Mouse (Mus musculus): ENCODE results near the gene Thpo.

The Thpo gene

DNA sequence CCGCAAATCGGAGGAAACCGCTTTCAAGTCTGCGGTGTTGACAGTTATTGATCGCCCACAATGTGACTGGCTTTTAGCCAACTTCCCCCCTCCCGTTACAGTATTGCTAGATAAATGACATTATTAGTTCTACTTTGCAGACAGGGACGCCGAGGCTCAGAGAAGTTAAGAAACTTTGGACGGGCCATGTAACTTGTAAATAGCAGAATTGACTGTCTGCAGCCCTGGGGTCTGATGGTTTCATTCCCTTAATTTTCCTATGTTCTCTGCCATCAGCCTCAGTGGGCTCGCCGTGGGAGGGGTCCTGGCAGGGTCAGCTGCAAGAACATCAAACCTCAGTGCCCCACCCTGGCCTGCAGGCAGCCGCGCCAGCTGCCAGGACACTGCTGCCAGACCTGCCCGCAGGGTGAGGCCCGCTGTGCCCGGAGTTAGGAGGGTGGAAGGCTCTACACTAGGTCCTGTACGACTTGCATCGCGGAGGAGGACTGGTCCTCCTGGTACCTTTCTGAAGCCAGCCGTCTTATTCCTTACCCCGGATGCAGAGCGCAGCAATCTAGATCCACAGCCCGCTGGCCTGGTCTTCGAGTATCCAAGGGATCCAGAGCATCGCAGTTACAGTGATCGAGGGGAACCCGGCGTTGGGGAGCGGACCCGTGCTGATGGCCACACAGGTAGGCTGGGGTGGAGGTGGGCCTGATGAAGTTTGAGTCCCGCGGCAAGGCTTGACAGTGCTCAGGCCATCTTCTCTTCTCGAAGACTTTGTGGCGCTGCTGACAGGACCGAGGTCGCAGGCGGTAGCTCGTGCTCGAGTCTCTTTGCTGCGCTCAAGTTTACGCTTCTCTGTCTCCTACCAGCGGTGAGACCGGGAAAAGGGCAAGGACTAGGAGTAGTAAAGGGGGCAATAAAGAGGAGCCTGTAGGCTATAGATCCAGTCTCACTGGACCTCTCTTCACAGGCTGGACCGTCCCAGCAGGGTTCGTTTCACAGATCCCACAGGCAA lies at the start of gene Thpo:
Gene Thpo (minus strand): TSS at position 781 of the 1,000 bp plus-strand sequence.
- no peak for DNase-seq (ENCODE audit: low read depth, low spot score)

DNA sequence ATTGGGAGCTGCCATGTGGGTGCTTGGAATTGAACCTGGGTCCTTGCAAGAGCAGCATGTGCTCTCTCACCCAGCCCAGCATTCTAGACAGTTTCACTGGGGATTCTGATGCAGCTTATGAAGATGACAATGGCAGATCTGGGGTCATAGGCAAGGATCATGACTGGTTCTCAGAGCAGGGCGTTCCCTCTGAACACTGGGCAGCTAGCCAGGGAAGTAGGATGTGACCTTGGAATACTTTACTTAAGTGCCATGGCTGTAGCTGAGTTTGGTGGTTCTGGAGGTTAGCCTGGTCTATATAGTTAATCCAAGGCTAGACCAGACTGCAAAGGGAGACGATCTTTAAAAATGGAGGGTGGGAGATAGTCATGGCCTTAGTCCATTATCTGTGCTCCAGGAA lies 49.6 kb upstream of the Thpo start:
- DNase-seq (ENCODE audit: low read depth, low spot score) = no peak

DNA sequence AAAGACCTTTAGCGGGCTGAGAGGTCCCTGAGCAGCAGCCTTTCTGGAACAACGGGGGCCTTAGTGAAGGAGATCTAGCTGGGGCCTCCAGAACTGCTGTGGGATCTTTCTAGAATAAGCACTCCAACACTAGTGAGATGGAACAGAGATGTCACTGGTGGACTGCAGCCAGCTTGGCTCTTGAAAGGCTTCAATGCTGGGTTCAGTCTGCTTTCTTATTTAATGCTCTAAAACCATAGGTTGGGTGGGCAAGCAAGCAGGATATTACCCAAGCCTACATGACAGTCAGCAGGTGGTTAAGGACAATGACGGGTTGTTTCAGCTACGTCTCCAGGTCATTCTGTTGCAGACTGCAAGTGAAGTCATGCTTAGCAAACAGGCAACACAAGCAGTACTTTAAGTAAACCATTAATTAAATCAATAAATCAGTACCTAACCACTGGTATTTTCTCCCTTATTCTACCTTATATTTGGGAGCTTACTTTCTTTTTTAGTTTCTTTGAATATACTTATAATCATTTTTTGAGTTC lies 46.9 kb upstream of the Thpo start:
- DNase-seq (ENCODE audit: low read depth, low spot score) = no peak

DNA sequence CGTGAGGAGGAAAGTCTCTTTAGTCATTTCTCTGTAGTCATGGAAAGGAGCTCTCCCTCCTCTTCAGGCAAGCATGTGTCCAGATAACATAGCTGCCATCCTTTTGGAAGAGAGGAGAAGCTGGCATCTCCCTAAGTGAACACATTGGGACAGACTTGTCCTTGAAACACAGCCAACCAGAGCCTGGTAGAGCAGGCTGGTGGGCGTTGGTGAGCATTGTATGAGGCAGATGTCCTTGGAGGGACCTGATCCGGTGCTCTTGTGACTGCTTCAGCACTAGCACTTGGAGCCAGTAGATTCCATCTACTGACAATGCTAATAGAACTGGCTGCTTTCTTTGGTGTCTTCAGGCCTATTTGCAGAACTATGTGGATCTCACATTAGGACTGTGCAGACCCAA lies 45.5 kb upstream of the Thpo start:
- DNase-seq (ENCODE audit: low read depth, low spot score) = no peak

DNA sequence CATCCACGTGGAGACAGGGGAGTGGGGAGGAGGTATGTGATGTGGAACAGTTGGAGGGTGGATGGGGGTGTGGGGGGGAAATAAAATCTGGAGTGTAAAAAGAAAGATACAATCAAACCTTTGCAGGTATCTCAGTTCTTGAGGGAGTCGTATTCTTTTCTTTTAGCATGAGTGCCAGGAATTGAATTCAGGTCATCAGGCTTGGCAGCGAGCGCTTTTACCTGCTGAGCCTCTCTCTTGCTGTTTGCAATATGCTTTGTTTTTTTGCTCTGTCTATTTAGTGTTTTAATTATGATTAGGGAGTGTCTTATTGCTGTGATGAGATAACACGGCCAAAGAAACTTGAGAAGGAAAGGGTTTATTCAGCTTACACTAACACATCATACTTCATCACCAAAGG lies 40.7 kb upstream of the Thpo start:
- no peak for DNase-seq (ENCODE audit: low read depth, low spot score)

DNA sequence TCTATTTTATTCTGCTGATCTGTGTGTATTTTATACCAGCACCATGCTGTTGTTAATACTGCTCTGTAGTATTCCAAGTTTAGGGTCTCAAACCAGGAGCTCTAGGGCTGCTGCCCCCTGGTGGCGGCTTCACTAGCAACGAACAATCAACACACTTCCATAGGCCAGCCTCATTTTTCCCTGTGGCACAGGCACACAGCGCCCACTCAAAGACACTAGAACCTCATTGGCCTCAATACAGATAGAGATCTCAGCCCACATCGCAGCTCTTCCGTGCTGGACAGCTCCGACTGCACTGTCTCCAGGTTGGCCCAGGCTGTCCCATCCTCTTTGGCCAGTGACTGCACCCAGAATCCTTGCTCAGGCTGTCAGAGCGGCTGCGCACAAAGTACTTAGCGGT lies 30.9 kb upstream of the Thpo start:
- DNase-seq (ENCODE audit: low read depth, low spot score) = peak; percentile 77

DNA sequence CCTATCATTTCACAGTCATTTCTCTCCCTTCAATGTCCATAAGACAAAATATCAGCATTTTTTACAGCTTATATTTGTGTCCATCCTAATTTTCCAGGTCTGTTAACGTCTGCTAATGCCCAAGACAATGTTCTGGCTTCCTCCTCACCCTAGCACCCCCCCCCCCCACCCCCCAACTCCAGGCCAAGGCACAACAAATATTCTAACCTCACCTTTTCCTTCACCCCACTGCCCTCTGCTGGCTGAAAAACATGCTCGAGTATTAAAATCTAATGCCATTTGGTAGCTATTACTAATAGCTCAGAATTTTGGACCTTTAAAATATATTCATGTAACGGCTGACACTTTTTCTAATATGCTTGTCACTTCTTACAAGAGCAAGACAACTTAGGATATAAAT lies 27.4 kb upstream of the Thpo start:
- DNase-seq (ENCODE audit: low read depth, low spot score) = no peak

DNA sequence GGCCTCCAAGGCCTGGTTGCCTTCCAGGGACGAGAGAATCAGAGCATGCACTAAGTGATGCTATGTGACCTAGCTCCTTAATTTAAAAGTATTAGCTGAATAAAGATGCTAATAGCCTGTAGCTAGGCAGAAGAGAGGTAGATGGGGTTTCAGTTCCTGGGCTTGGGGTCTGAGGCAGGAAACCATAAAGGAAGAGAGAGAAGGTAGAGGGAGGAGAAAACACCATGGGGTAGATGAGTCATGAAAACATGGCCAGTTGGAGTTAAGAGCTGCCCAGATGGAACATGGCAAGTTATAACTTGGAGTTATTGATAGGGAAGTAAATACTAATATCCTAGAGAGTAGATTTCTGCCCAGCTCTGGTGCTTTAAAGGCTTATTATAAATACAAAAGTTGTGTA lies 23.1 kb upstream of the Thpo start:
- DNase-seq (ENCODE audit: low read depth, low spot score) = no peak

DNA sequence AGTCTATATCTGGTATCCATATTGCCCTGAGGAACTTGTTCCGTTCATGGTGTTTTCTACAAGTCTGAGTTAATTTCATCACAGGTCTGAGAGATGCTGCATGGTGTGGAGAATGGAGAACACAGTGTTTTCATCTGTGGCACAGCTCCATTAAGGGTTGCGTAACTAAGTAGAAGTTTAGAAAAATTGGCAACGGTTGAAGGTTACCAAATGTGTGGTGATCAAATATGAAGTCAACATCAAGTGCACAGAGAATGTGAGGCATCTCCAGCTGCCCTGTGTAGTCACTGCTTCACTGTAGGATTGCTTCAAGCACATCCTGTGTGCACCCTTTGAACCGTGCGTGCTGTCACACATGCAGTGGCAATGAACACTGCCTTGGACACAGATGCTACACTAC lies 21.7 kb upstream of the Thpo start:
- DNase-seq (ENCODE audit: low read depth, low spot score) = no peak

DNA sequence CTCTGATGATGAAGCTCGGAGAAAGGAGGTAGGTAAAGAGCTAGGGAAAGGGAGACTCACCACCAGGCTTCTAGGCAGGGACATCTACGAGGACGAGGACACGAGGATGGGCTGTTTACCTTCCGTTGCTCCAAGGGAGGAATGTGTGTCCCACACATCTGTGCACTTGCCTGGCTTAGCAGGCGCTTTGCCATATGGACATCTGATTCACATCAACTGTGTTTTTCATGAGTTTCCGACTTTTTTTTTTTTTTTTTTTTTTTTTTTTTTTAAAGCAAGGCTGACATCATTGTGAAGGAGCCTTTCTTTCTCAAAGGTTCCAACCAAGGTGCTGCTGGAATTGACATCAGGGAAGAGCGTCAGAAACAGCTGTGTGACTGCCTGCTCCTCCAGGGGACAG lies 16.2 kb upstream of the Thpo start:
- no peak for DNase-seq (ENCODE audit: low read depth, low spot score)

DNA sequence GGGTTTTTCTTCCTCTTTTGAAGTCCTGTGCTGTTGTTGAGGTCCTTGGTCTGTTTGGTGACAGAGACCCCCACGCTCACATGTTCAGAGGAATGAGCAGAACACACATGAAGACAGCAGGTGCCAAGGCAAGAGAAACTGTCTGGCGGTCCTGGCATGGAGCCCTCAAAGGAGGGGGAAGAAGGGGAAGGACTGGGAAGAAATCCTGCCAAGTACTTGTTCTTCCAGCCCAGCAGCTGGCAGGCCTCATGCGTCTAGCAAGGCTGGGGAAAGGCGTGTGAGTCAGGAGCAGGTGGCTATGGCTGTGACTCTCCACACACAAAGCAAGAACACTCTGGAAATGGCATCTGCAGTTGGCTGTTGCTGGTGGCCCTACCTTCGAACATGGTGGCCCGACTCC lies 12.3 kb upstream of the Thpo start:
- DNase-seq (ENCODE audit: low read depth, low spot score) = no peak

DNA sequence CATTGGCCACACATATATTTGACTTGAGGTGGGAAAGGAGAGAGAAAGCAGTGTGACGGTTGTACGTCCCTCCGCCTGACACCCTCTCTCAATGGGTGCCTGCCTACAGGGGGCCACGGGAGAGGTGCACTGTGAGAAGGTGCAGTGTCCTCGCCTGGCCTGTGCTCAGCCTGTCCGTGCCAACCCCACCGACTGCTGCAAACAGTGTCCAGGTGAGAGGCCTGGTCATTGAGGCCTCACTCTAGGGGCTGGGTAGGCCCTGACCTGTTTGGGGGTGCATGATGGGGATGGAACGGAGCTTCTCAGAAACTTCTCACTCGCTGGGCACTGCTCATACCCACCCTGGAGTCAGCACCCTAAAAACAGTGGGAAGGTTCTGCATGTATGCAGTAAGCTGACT lies 5.5 kb upstream of the Thpo start:
- no peak for DNase-seq (ENCODE audit: low read depth, low spot score)

DNA sequence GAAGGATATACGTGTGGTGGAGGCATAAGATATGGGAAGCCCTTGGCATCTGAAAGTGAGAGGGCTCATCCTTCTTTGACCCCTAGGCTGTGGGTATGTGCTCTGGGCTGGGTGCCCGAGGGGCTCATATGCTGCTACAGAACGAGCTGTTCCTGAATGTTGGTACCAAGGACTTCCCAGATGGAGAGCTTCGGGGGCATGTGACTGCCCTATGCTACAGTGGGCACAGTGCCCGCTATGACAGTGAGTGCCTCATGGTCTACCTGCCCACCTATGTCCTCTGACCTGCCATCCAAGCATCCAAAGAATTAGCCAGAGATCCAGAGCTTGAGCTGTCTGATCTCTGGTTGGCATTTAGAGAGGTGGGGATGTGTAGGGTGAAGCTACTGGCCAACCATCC lies 2.5 kb upstream of the Thpo start:
- no peak for DNase-seq (ENCODE audit: low read depth, low spot score)

DNA sequence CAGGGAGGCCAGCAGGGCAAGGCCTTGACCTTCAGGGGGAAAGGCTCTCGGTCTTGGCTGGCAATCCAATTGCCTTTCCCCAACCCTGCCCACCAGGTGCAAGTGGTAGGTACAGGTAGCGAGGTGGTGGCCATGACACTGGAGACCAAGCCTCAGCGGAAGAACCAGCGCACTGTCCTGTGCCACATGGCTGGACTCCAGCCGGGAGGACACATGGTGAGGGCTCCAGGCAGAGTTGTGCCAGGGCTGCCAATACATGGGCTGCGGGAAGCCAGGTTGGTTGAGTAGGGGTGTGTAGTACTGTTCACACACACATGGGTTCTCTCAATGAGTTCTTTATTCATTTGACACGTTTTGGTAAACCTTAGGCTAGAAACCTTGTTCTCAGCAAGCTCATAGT lies 1.9 kb upstream of the Thpo start:
- no peak for DNase-seq (ENCODE audit: low read depth, low spot score)

DNA sequence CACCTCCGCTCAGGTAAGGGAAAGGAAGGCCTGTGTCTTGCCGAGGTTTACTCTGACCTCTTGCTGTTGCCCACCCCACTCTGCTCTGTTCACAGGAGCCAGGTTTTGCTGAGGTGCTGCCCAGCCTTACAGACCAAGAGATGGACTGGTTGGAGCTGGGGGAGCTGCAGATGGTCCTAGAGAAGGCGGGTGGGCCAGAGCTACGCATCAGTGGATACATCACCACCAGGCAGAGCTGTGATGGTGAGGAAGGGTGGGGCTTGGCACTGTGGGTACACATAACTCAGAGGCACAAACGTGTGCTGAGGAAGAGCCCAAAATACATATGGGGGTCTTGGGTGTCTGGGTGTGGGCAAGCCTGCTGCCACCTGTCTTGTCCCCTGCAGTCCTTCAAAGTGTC lies 1.3 kb upstream of the Thpo start:
- DNase-seq (ENCODE audit: low read depth, low spot score) = no peak

DNA sequence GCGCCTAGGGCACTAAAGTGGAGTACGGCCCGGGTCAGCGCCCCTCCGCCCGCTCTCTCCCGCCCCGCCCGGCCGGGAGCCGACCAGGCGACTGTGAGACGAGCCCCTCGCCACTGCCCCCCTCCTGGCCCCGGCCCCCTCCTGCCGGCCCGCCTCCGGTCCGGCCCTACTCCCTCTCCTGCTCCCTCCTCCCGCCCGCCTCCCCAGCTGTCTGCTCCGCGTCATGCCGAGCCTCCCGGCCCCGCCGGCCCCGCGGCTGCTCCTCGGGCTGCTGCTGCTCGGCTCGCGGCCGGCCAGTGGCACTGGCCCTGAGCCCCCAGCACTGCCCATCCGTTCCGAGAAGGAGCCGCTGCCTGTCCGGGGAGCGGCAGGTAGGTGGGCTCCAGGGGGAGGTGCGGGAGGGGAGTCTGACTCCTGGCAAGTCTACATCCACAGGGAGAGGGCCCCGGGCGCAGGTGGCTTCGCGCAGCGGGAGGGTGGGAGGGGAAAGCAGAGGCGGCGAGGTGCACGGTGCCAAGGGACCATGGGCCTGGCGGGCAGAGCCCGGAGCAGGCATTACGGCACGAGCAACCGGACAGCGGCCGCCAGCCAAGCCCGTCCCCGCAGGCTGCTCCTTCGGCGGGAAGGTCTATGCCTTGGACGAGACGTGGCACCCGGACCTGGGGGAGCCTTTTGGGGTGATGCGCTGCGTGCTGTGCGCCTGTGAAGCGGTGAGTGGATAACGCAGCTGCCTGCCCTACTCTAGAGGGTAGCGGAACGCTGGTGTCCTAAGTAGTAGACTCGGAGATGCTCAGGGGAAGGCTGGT lies 1.2 kb downstream of the Thpo start, which contains the start of gene Chrd:
Gene Chrd (plus strand): TSS at position 203 of the 806 bp plus-strand sequence.
- DNase-seq (ENCODE audit: low read depth, low spot score) = no peak

DNA sequence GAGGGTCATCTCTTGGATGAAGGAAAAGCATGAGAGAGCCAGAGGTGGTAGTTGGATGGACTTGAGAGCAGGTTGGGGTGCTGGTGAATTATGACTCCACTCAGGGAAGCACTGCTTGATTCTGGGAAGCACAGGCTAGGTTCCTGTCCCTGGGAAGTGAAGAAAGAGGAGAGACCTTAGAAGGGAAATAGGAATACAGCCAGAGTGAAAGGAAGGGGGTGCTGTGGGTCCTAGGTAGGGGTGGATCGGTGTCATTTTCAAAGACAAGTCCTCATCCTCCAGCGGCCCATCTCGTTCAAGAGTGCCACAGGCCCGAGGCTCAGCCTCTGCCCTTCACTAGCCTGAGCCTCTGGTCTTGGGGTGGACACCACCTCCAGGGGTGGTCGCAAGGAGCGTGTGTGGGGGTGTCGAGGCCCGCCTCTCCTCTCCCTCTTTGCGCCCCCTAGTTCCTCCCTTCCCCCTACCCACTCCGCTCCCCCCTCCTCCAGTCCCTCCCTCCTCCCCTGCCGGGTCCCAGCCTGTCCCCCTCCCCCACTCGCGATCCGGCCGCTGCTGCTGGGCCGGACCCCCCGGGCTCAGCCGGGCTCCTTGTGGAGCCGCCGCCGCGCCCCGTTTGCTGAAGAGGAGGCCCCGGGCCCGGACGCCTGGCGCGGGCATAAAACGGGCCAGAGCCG lies 1.9 kb downstream of the Thpo start:
- no peak for DNase-seq (ENCODE audit: low read depth, low spot score)

DNA sequence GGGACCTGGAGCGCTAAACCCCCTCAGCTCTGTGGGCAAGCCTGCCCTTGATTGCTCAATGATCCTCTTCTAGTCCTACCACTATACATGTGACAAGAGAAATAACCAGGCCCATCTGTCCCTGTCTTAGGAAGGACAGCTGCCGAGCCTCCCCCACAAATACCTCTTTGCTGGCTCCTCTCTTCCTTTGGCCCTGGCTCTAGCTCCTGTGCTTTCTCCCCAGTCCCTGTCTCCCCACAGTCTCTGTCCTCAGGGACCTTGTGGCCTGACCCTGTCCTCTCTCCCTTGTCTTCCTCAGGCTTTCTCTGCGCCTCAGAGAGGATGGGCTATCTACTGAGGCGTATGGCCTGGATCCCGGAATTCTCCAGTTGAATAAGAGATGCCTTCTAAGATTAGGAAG lies 2.6 kb downstream of the Thpo start:
- no peak for DNase-seq (ENCODE audit: low read depth, low spot score)

DNA sequence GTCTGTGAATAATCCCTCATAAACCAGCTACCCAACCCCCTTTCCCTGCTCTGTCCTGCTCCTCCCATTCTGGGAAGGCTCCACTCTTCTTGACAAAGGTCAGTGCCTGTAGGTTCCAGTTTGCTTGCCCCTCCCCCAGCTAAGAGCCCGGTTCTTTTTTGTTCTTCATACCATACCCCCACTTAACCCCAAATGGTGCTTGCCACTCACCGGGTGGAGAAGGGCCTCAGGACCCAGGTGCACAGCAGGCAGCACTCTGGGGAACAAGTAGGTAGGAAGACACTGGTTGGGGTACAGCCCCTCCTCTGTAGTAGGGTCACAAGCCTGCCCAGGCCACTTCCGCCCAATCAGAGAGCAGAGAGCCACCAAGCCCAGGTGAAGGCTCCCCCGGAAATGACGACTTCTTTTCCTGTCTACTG lies 4.0 kb downstream of the Thpo start:
- DNase-seq (ENCODE audit: low read depth, low spot score) = no peak

DNA sequence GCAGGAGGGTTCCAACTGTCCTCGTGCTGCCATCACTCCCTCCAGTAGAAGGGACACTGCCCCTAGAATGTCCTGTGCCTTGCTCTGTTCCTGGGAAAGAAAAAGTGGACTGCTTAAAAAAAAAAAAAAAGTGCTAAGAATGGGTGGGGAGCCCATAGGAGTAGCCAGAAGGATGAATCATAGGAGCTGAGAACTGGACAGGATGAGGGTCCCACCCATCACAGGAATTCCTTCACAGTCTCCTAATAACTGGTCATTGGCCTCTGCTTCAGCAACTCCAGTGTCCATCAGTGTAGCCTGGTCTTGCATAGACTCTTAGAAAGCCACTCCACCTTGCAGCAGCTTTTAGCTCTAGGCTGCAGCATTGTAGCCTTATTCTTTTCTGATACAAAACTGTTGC lies 7.9 kb downstream of the Thpo start:
- DNase-seq (ENCODE audit: low read depth, low spot score) = no peak

DNA sequence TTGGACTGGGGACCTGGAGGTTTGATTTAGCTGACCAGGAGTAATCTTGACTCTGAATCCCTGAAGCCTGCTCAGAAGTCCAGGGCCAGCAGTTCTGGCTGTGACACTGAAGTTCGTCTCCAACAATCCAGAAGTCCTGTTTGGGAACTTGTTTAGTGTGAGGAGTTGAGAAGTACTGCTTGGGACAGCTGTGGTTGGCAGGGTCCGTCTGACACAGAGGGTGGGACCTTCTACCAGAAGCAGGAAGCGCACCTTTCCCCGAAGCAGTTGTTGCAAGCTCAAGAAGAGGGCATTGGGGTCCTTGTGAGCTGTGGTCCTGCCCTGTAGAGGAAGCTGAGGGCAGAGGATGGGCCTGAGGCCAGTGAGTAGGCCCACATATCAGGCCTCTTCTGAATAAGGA lies 8.6 kb downstream of the Thpo start:
- DNase-seq (ENCODE audit: low read depth, low spot score) = no peak

DNA sequence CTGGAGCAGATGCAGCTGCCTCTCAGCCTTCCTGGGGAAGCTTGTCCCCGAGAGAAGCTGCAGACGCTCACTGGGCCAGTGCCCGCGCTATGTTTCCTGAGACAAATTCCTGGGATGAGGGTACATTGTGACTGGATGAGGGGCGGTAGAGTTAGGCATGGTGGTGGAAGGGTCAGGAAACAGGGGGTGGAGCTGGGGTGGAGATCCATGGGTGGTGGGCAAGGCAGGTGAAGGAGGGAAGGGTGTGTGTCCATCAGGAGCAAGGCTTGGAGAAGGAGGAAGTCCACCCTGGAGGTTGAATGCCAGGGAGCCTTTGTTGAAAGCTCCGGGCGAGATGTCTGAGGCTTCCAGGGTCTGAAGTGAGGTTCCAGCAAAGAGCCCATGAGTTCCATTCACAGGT lies 9.0 kb downstream of the Thpo start:
- no peak for DNase-seq (ENCODE audit: low read depth, low spot score)
